ENCODE assay signal across 22 mouse cellular contexts in the genomic region with DNA sequence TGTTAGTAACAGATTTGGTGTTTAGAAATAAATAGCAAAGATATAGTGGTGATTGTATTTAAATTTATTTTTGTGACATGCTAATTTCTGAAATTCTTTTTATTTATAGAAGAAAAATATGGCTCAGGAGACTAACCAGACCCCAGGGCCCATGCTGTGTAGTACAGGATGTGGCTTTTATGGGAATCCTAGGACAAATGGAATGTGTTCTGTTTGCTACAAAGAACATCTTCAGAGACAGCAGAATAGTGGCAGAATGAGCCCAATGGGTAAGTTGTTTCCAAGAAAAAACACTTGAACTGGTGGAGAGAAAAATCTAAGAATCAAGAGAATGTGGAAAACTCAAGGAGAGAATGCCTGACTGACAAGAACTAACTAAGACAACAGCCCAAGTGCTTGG. TPM values are rescaled to one million over a fixed set of nuclear protein-coding genes. Genes with fewer than 3 reads are reported as not detected.
A peak's percentile ranks its signal among the peaks of the same experiment; 100 is the strongest.
DNase-seq lines count a peak whose midpoint lies in the region; ATAC-seq and TF ChIP-seq lines count a peak whose summit lies in the region.
"Had no signal": no experiment of that assay in that cellular context is flagged by ENCODE, and none has a peak within 500 bp of the region (broad histone marks: within the 10 kb centered on the region; RNA-seq: fewer than 3 reads in every experiment).

No protein-coding gene starts in this region.

- peaks cover 2% of the 10 kb centered on the region; the same call in 1 of the 2 replicates for H3K79me2 ChIP-seq in heart, adult 2 months (replicated peaks; ENCODE audit: control insufficient read depth, insufficient read depth, low read length)

- no peak overlapping the region for H3K4me2 ChIP-seq in lung, postnatal 0 days (replicated peaks; ENCODE audit: low read depth, low read length)
- H3K4me2 ChIP-seq in neural tube, embryonic 14.5 days (ENCODE audit: low read depth, low read length), result peak overlapping the region; percentile 11; the same call in 1 of the 2 replicates
- no peak overlapping the region; the same call in 1 of the 2 replicates for H3K4me2 ChIP-seq in neural tube, embryonic 15.5 days

- H3K27me3 ChIP-seq in heart, adult 2 months (ENCODE audit: control insufficient read depth, insufficient read depth, low read length), result no peaks in the 10 kb centered on the region
- no peaks in the 10 kb centered on the region for H3K27me3 ChIP-seq in lung, postnatal 0 days (replicated peaks; ENCODE audit: insufficient read depth, low read length)
- no peaks in the 10 kb centered on the region; the same call in 1 of the 2 replicates for H3K27me3 ChIP-seq in neural tube, embryonic 14.5 days (ENCODE audit: control insufficient read depth, insufficient read depth, low read length)
- no peaks in the 10 kb centered on the region for H3K27me3 ChIP-seq in neural tube, embryonic 15.5 days (replicated peaks)
- H3K27me3 ChIP-seq: embryonic facial prominence, embryonic 12.5 days; hindbrain, embryonic 15.5 days; limb, embryonic 12.5 days had no signal

- ATAC-seq in lung, postnatal 0 days, result no peak
- no peak for ATAC-seq in neural tube, embryonic 14.5 days (ENCODE audit: low read depth)
- no peak for ATAC-seq in neural tube, embryonic 15.5 days (ENCODE audit: low FRiP score)
- ATAC-seq: intestine, embryonic 16.5 days; liver, postnatal 0 days had no signal

- no peak for TF ChIP-seq CTCF in heart, adult 2 months (IDR thresholded peaks at IDR 0.05)
- TF ChIP-seq CTCF in lung, postnatal 0 days (IDR thresholded peaks at IDR 0.05), result no peak
- TF ChIP-seq CTCF in lung, adult 2 months (IDR thresholded peaks at IDR 0.05; ENCODE audit: insufficient read depth, low read length), result no peak

- no peak for TF ChIP-seq POLR2A in heart, adult 2 months (IDR thresholded peaks at IDR 0.05; ENCODE audit: insufficient read depth, low read depth, low read length)
- no peak for TF ChIP-seq POLR2A in lung, adult 2 months (IDR thresholded peaks at IDR 0.05; ENCODE audit: borderline replicate concordance, extremely low read depth, low read depth, low read length)

- no peaks in the 10 kb centered on the region for H3K9me3 ChIP-seq in lung, postnatal 0 days (ENCODE audit: low read length)
- H3K9me3 ChIP-seq in neural tube, embryonic 14.5 days (ENCODE audit: control insufficient read depth, low read length), result no peaks in the 10 kb centered on the region
- no peaks in the 10 kb centered on the region for H3K9me3 ChIP-seq in neural tube, embryonic 15.5 days (replicated peaks)
- H3K9me3 ChIP-seq: embryonic facial prominence, embryonic 12.5 days; hindbrain, embryonic 15.5 days; limb, embryonic 12.5 days; midbrain, embryonic 10.5 days had no signal

- TF ChIP-seq EP300 in heart, adult 2 months (IDR thresholded peaks at IDR 0.05; ENCODE audit: insufficient read depth, low read depth, low read length), result no peak
- TF ChIP-seq EP300 in lung, postnatal 0 days (IDR thresholded peaks at IDR 0.05), result peak; percentile 31; the same call in 1 of the 2 replicates

- no peak overlapping the region for H3K9ac ChIP-seq in heart, adult 2 months (ENCODE audit: low read depth, low read length)
- H3K9ac ChIP-seq in lung, postnatal 0 days (replicated peaks; ENCODE audit: low read depth), result no peak overlapping the region
- H3K9ac ChIP-seq in neural tube, embryonic 14.5 days (replicated peaks; ENCODE audit: low read depth, low read length), result no peak overlapping the region
- no peak overlapping the region for H3K9ac ChIP-seq in neural tube, embryonic 15.5 days (replicated peaks)
- H3K9ac ChIP-seq: embryonic facial prominence, embryonic 12.5 days; hindbrain, embryonic 15.5 days; limb, embryonic 12.5 days; liver, postnatal 0 days had no signal

- peak overlapping the region; percentile 85; the same call in 1 of the 2 replicates for H3K4me3 ChIP-seq in heart, adult 2 months
- no peak overlapping the region for H3K4me3 ChIP-seq in lung, postnatal 0 days (ENCODE audit: low read depth, low read length)
- no peak overlapping the region for H3K4me3 ChIP-seq in lung, adult 2 months (replicated peaks; ENCODE audit: extremely low read depth, low read depth, low read length)
- H3K4me3 ChIP-seq in neural tube, embryonic 14.5 days (ENCODE audit: low read depth, low read length), result no peak overlapping the region
- no peak overlapping the region for H3K4me3 ChIP-seq in neural tube, embryonic 15.5 days (replicated peaks)
- H3K4me3 ChIP-seq: embryonic facial prominence, embryonic 12.5 days; limb, embryonic 12.5 days had no signal

- intact Hi-C loops in heart, adult 2 months (cut with DNase I), result loop anchor here (5.0 kb wide), 1 partner anchor 129 kb away; no protein-coding TSS in a partner anchor
- intact Hi-C loops in heart, postnatal 36 days (cut with DNase I), result loop anchor here (5.0 to 10.0 kb wide), 3 partner anchors 196 to 498 kb away; a partner anchor contains a TSS

- peaks cover 3% of the 10 kb centered on the region for H3K4me1 ChIP-seq in heart, adult 2 months (ENCODE audit: control insufficient read depth, insufficient read depth, low read length)
- peaks cover 2% of the 10 kb centered on the region; the same call in 1 of the 2 replicates for H3K4me1 ChIP-seq in lung, postnatal 0 days (ENCODE audit: insufficient read depth, low read depth, low read length)
- H3K4me1 ChIP-seq in lung, adult 2 months (ENCODE audit: control insufficient read depth, insufficient read depth, low read length), result peaks cover 2% of the 10 kb centered on the region; the same call in 1 of the 2 replicates
- H3K4me1 ChIP-seq in neural tube, embryonic 14.5 days (ENCODE audit: control insufficient read depth, insufficient read depth, low read length), result peaks cover 14% of the 10 kb centered on the region; the same call in 1 of the 2 replicates
- peaks cover 22% of the 10 kb centered on the region for H3K4me1 ChIP-seq in neural tube, embryonic 15.5 days

- H3K36me3 ChIP-seq in heart, adult 2 months (ENCODE audit: control insufficient read depth, insufficient read depth, low read length), result peaks cover 32% of the 10 kb centered on the region
- no peaks in the 10 kb centered on the region for H3K36me3 ChIP-seq in lung, postnatal 0 days (ENCODE audit: insufficient read depth, low read length)
- peaks cover 13% of the 10 kb centered on the region for H3K36me3 ChIP-seq in neural tube, embryonic 14.5 days (ENCODE audit: control insufficient read depth, insufficient read depth, low read length)
- H3K36me3 ChIP-seq in neural tube, embryonic 15.5 days, result peaks cover 15% of the 10 kb centered on the region

- DNase-seq in heart, adult 2 months, result no peak
- no peak for DNase-seq in heart, postnatal 36 days
- peak; percentile 30 for DNase-seq in lung, postnatal 0 days (ENCODE audit: low spot score)
- no peak for DNase-seq in lung, adult 2 months
- DNase-seq in kidney, adult 18-20 months, result no peak
- no peak for DNase-seq in embryo, embryonic 11 days
- DNase-seq: adrenal gland, postnatal 25 days; B cell, adult 2 months; cerebellum, adult 9-11 months; heart, postnatal 14 days; kidney, postnatal 25 days; liver, postnatal 0 days; lung, postnatal 14 days; thymus, adult 18-20 months; thymus, postnatal 4 days had no signal

- H3K27ac ChIP-seq in heart, adult 2 months, result no peak overlapping the region; the same call in 1 of the 2 replicates
- H3K27ac ChIP-seq in lung, postnatal 0 days (ENCODE audit: low read length), result no peak overlapping the region
- no peak overlapping the region for H3K27ac ChIP-seq in neural tube, embryonic 14.5 days (ENCODE audit: low read depth, low read length)
- no peak overlapping the region for H3K27ac ChIP-seq in neural tube, embryonic 15.5 days (replicated peaks)
- H3K27ac ChIP-seq: embryonic facial prominence, embryonic 12.5 days; hindbrain, embryonic 15.5 days; limb, embryonic 12.5 days; midbrain, embryonic 10.5 days had no signal

RNA-seq across cellular contexts. Expression of a gene that starts 4.2 kb away (rescaled TPM):
- 100 to 1,000 TPM; 114 to 131 TPM for total RNA-seq in heart, adult 2 months (2021)
- 27.4 and 66.6 TPM in 2 replicates for polyA plus RNA-seq in heart, adult 2 months (2012; rRNA removed)
- total RNA-seq in heart, postnatal 36 days (2021), result 100 to 1,000 TPM; 138 to 142 TPM
- polyA plus RNA-seq in lung, postnatal 0 days (2015; fragmentation: Nextera tagmentation; extraction: Ambion mirVana), result 108 and 109 TPM in 2 replicates
- polyA plus RNA-seq in lung, adult 2 months (2012; rRNA removed), result 15.6 and 20.0 TPM in 2 replicates
- polyA plus RNA-seq in neural tube, embryonic 14.5 days (2014; fragmentation: Nextera tagmentation; extraction: Ambion mirVana), result 202 and 218 TPM in 2 replicates
- 149 and 174 TPM in 2 replicates for polyA plus RNA-seq in neural tube, embryonic 15.5 days (2015; fragmentation: Nextera tagmentation; extraction: Ambion mirVana)
